Mouse (Mus musculus): ENCODE data around the gene Pus10.

The Pus10 gene

DNA sequence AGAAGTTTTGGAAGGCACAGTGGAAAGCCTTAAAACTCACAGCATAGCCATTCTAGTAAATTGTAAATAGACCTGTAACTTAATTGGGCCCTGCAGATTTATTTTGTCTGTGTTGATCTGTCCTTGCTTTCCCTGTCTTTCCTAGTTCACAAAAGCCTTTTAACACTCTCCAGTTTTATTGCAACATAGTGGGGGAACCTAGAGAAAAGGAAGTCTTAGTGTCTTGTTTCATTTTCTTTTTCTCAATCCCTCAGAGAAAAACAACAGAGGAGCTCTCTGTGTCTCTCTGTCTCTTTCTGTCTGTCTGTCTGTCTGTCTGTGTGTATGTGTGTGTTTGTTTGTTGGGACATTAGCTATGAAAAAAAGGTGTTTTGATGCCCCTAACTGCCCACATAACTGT, 30.4 kb downstream of the Pus10 start:
- no peak for DNase-seq (ENCODE audit: low read depth, low spot score)

DNA sequence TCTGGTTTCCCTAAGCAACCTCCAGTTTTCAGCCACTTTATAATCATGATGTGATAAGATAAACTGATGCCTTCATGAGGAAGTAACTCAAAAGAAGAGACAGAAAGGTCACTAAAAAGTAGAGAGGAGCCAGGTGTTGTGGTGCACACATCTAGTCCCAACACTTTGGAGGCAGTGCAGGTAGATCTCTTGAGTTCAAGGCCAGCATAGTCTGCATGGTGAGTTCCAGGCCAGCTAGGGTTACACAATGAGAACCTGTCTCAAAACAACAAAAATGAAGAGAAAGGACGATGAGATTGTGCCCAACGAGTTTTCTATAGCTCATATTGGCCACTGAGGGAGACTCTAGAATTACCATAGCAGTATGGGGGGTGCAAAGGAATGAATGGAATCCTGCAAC, 33.1 kb downstream of the Pus10 start:
- no peak for DNase-seq (ENCODE audit: low read depth, low spot score)

DNA sequence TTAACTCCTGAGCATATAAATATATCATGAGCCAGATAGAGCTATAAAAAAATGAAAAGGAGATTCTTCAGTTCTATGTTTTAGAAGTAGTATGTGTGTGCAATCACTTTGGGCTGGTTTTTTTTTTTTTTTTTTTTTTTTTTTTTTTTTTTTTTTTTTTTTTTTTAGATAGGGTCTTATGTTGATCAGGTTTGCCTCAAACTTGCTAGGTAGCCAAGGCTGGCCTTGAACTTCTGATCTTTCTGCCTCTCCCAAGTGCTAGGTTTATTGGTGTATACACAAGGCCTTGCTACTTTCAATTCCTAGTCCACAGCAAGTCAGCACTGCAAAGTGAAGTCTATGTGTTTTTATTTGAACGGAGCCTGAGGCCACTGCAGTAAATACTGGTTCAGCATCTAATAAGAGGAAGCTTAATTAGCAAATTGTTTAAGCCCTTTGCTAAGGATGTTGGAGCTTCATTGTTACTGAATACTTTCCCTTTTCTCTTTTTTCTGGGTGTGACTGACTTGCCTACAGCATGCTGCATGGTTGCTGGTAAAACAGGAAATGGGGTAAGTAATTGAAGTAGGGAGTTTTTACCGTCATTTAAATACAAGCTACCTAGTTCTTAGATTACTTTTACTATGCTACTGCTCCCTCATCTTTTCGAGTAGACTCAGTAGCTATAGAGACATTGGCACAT, 34.1 kb downstream of the Pus10 start:
- DNase-seq (ENCODE audit: low read depth, low spot score), result no peak

DNA sequence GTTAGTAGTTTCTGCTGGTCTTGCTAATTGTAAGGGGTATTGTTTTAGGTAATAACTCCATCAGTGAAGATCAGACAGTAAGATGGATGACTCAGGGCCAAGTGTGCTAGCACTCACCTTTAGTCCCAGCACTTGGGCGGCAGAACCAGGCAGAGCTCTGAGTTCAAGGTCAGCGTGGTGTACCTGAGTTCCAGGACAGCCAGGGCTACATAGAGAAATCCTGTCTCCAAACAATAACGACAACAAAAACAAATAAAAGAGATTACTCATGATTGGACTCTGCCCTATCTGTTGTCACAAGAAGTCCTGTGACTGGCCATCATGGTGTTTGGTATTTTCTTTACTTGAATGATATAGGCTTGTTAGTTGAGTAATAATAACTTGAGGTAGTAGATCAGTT, 36.4 kb downstream of the Pus10 start:
- no peak for DNase-seq (ENCODE audit: low read depth, low spot score)

DNA sequence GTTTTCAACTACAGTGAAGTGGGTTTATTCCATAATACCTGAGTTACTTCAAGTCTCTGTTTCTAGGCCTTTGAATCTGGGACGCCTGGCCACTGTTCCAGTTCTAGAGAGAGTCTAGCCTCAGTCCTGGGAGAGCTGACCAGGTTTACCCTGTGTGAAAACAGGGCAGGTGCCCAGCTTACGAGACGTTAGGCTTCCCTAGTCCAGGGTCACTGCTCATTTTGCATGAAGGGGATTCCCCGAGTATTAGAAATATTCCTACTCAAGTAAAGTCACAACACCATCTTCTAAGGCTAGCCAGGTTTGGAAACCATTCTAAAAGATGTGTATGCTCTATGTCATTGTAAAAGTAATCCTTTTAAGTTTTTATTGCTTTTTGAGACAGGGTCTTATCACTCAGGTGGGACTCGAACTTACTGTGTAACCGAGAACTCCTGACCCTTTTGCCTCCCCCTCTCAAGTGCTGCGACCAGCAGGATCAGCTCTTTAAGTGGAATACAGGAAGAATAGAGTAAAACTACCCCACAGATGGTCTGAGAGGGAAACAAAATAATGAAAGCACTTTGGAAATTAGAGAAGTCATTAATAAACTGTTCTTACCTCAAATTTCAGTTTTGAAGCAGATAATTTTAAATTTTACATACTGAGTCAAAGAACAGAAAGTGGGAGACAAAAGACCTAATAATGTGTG, 39.3 kb downstream of the Pus10 start:
- DNase-seq (ENCODE audit: low read depth, low spot score), result no peak

DNA sequence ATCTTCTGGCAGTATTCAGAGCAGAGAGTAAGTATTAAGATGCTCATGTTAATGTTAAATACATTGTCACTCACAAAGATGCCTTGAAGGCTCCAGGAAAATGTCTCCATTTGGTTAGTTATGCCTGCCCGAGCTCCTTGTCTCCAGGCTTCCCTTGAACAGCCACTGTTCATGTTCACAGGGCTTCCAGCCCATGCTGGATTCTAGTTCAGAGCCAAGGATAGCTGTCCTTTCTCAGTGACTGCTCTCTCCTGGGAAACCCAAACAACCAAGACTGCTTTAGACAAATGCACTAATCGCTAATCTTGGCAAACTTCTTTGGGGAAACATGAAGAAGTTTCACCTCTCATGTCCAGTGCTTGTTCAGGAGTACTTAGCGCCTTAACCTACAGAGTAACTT, 46.8 kb downstream of the Pus10 start:
- DNase-seq (ENCODE audit: low read depth, low spot score), result no peak

DNA sequence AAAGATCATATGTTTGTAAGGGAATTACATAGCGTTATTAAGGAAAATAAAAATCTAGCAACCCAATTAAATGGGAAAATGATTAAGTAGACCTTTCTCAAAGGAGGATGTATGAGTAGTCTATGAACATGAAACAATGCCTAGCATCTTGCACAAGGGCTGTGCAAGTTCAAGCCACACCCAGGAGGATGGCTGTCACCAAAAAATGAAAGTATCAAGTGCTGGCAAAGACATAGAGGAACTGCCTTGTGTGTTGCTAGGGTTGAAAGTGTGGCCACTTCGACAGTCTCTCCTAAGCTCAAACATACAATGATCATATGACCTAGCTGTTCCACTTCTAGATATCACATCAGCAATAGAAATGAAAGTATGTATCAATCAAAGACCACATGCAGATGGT, 53.4 kb downstream of the Pus10 start:
- no peak for DNase-seq (ENCODE audit: low read depth, low spot score)

DNA sequence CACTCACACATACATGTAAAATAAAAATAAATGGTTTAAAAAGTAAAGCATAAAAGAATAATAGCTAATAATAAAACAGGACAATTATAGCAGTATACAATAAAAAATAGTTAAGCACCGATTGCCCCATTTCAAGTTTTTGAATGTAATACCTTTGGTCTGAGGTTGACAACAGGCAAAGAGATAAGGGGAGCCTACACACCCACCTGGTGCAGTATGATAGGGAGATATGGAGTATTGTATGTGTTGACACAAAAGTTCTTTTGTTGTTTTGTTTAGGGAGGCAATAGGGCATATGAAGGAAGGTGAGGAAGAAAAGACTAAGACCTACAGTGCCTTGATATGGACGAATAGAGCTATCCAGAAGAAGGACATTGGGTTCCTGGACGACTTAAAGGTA, 54.4 kb downstream of the Pus10 start:
- DNase-seq (ENCODE audit: low read depth, low spot score), result no peak

DNA sequence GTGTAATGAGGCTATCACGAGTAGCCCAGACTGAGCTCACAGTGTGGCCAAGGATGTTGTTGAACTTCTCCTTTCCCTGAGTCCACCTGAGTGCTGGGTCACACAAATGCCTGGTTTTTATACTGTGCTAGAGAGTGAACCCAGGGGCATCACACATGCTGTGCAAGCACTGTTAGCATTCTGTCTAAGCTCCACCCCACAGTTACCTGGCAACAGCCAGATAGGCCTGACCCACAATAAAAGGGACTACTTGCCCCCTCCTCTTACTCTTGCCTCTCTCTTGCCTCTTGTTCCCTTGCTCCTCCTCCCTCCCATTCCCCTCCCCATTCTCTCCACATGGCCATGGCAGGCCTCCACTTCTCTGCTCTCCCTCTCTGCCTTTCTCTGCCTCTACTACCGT, 56.9 kb downstream of the Pus10 start:
- no peak for DNase-seq (ENCODE audit: low read depth, low spot score)

DNA sequence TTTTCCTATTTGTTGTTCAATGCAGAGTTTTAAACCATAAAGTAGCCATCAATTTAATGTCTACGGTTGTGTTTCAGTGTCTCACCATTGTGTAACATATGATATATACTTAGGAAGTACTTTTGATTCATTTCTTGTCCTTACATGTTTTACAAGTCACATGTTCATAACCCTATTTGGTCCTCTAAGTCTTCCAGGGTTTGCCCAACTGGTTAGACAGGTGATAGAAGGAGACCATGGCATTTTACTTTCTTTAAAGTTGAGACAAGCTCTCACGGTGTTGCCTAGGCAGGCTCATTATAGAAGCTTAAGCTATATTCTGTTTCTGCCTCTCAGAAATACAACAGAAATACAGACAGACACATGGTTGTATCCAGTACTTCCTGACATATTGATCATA, 60.4 kb downstream of the Pus10 start:
- DNase-seq (ENCODE audit: low read depth, low spot score), result no peak

DNA sequence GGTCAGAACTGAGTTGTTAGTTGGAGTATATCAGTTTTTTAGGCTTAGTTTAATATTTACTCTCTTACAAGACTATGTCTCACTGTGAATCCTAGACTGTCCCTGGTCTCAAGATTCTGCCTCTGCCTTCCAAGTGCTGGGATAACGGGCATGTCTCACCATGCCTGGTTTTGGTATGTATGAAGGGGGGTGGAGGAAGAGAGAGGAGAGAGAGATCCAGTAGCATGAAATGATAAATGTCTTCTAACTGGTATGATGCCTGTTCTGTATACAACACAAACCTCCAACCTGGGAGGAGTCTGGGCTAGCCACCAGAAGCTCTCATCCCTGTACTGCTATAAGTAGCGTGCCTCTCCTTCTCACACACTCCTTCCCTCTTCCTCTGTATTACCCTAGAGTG, 61.0 kb downstream of the Pus10 start:
- DNase-seq (ENCODE audit: low read depth, low spot score), result no peak

DNA sequence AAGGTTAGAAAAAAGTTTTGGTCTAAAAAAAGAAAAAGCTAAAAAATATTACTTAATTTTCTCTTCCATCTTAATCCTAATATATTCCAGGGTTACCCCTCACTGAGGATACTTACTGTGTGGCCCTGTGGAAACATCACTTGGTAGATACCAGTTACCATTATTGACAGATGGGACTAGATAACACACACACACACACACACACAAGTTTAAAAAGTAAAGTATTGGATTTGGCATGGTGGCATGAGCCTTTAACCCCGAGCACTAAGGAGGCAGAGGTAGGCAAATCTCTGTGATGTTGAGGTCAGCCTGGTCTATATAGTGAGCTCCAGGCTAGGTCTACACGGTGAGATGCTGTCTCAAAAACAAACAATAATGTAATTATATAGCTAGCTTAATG, 62.7 kb downstream of the Pus10 start:
- DNase-seq (ENCODE audit: low read depth, low spot score), result no peak

DNA sequence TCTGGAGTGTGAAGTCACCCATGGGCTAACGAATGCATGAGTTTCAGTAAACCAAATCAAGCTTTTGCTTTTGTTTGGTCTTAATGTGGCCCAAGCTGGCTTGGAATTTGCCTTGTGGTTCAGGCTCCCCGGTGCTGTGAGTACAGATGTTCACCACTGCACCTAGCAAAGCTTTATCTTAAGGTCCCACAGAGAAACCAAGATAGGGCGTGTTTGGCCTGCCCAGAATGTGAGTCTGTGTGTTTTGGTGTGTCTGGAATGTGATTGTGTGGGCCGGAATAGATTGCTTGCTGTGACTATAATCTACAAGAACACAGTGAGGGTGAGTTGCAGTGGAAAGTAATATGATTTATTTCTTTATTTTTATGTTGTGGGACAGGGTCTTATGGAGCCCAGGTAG, 64.6 kb downstream of the Pus10 start:
- no peak for DNase-seq (ENCODE audit: low read depth, low spot score)

DNA sequence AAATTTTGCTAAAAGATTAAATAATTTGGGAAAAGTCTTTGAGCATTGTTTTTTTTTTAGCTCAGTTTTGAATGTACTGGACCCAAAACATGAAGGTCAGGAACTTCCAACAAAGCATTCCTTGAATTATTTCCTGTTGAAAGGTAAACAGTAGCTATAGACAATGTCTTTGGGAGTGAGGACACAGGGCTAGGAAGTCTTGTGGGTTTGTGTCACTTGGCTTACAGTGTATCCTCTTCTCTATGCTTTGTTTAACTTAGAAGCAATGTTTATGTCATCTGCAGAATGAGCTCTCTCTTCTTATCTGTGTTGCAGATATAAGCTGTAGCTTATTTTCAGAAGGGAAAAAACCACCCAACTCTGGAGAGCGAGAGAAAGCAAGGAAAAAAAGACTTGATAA, 67.4 kb downstream of the Pus10 start:
- DNase-seq (ENCODE audit: low read depth, low spot score), result no peak

DNA sequence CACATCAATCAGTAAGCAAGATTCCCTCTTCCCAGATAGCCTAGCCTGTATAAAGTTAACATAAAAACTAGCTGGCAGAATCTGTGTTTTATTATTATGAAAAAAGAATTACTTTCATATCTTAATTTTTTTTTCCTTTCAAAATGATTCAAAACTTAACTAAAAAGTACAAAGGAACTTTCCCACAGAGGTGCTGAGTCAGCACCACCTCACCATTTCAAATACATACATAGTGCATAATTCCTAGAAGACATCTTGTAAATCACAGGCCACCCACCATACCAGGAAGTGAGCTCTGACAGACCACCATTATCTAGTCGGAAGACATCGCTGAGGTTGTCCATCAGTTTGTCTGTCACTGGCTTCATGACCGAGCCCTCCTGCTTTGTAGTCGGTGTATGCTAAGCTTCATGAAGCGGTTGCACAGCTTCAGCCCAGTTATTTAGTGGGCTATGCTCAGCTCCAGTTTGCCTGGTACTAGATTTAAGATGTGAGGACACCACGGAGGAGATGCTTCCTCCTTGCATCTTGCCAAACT, 69.3 kb downstream of the Pus10 start:
- DNase-seq (ENCODE audit: low read depth, low spot score), result no peak

DNA sequence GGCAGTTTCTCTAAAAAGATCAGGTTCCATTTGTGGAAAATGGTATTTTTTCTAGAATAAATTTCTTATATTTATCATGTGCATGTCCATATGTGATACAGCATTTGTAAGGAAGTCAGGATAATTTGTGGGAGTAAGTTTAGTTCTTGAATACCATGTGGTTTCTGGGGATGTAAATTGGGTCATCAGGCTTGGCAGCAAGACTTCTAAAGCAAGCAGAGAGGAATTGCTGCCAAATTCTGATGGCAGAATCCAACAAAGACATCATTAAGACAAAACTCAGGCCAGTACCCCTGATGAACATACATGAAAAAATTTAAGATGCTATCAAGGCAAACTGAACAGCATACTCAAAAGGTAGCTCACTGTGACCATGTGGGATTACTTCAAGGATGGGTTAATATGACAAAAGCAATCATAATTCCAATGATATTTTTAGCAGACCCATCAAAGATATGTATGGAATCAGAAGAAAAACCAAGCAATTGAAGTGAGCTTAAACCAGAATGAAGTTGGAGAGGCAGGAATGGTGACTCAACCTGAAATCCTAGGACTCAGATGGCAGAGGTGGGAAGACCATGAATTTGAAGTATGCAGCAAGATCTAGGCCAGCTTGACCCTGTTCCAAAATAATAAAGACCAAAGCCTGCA, 70.5 kb downstream of the Pus10 start:
- DNase-seq (ENCODE audit: low read depth, low spot score), result no peak

DNA sequence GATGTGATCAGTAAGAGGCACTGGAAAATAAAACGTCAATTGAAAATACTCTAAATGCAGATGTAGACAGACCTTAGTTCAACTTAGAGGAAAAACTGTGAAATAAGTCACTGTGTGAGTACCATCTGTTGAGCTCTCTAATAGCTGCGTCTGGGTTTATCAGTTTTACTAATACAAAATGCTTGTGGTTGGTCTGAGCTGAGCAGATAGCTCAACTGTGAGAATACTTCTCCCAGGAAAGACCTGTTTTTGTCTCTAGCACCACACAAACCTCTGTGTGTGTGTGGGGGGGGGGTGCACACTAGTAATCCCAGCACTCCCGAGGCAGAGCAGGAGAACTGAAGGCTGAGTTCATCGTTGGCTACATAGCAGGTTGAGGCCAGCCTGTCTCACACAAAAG, 75.4 kb downstream of the Pus10 start:
- no peak for DNase-seq (ENCODE audit: low read depth, low spot score)

DNA sequence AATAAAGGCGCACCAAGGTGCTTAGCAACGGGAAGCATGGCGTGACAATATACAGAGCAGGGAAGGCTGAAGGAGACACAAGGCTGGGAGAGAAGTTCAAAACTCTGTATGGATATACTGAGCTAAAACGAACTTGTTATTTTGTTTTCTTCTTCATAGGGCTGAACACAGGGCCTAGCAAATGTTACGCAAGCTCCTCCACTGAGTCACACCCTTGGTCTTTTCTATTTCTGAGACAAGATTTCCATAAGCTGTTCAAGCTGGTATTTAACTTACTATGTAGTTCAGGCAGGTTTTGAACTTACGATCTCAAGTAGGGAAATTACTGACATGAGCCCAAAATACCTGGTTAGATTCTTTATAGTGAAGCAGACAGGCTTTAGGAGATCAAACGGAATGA, 75.9 kb downstream of the Pus10 start:
- DNase-seq (ENCODE audit: low read depth, low spot score), result no peak

DNA sequence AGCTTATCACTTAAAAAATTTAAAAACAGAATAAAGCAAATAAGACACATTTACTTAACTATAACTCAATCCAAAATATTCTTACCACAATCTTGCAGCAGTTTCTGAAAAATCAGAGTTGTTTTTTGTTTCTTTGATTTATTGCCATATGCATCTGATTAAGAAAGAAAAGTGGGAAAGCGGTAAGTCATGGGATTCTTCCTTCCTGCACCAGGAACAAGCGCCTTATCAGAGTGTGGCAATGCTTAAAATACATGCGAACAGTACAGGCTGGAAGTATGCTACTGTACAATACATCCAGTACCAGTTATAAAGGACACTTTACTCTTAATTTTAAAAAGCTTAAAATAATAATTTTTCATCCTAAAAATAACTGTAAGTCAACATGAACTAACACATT, 78.9 kb downstream of the Pus10 start:
- DNase-seq (ENCODE audit: low read depth, low spot score), result no peak

DNA sequence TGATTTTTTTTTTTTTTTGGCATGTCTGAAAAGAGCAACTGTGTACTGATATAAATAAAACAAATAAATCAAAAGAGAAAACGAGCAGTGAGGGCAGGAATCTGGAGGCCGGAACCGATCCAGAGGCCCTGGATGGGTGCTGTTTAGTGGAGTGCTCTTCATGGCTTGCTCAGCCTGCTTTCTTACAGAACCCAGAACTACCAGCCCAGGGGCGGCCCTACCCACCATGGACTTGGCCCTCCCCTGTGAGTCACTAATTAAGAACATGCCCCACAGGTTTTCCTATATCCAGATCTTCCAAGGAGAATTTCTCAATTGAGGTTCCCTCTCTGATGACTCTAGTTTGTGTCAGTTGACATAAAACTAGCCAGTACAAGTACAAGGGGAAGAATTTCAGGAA, 80.6 kb downstream of the Pus10 start:
- no peak for DNase-seq (ENCODE audit: low read depth, low spot score)

DNA sequence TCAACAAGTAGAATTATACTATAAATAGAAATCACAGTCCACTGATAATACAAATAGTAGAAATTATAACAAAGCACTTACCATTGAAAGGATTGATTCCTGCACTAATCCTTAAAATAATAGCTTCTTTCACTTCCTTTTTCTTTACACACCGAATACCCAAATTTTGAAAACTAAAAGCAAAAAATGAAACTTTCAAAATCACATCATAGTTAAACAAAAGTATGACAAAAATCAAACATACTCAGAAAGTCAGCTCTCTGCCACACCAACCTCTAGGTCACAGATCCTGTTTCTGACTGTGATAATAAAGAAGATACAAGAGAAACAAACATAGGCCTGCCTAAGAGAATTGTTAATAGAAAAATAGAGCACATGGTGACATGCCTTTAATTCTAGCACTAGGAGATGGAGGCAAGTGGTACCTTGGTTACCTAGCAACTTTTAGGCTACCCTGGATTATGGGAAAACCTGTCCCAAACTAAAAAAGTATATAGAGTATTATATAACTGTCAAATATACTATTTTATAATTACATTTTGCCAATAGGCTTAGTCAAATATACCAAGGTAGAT, 87.7 kb downstream of the Pus10 start:
- DNase-seq (ENCODE audit: low read depth, low spot score), result no peak

DNA sequence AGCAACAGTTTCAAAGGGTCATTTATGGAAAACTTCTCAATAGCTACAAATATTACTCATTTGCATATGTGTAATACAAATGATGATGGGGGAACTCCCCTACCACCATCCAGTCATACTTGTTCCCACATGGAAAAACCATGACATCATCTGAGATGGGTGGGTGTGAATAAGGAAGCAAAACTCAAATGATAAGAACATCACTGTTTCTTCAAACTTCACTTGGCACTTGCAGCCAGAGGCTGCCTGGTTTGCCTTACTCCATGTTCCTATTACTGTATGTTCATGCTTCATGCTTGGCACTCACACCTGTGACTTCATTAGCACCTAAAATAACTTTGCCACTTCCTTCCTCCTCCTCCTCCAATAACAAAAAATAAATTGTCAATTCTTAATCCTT, 88.9 kb downstream of the Pus10 start:
- DNase-seq (ENCODE audit: low read depth, low spot score), result no peak

DNA sequence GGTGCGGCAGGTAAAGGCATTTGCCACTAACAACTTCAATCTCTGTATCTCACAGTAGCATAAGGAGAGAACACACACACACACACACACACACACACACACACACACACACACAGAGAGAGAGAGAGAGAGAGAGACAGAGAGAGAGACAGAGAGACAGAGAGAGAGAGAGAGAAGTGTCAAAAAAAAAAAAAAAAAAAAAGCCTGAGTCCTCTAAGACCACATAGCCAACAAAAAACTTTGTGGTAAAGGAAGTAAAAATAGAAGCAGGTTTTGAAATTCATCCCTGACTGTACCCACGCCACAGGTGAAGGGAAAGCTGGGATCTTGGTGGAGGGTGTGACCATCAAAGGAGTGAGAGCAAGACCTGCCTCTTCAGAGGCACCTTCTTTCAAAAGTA, 92.7 kb downstream of the Pus10 start:
- no peak for DNase-seq (ENCODE audit: low read depth, low spot score)
